In the genomic region with DNA sequence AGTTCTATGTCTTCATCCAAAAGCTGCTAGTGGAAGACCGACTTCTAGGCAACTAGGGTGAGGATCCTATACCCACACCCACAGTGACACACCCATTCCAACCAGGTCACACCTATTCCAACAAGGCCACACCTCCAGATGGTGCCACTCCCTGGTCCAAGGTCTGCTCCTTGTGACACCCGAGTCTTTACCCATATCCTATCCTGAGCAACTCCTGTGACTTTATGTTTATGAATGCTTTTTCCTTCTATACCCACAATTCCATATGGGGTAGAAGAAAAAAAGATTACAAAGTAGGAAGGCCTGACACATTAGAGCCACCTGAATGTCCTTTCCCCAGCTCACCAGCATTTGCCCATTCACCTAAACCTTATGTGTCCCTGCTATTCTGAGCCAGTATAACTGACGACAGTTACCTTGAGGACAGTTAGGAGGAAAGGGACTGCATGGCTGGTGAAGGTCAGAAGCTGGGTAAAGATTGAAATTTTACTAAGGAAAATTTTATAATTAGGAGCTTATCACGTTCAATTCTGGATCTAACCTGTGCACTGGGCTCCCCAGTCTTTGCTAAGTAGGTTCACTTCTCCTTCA, we compare ENCODE assay signal across 17 mouse cellular contexts.
"Had no signal": no experiment of that assay in that cellular context is flagged by ENCODE, and none has a peak within 500 bp of the region (broad histone marks: within the 10 kb centered on the region; RNA-seq: fewer than 3 reads in every experiment).

No protein-coding gene starts in this region.

- H3K27me3 ChIP-seq: limb, embryonic 13.5 days; midbrain, embryonic 12.5 days; neural tube, embryonic 13.5 days had no signal

- H3K4me1 ChIP-seq: limb, embryonic 10.5 days; limb, embryonic 13.5 days; midbrain, embryonic 12.5 days; neural tube, embryonic 13.5 days had no signal

- ATAC-seq: midbrain, embryonic 16.5 days had no signal

- H3K9me3 ChIP-seq: limb, embryonic 10.5 days; limb, embryonic 13.5 days; midbrain, embryonic 12.5 days; neural tube, embryonic 13.5 days had no signal

- DNase-seq: kidney, adult 18-20 months; kidney, adult 9 months; kidney, postnatal 14 days; kidney, postnatal 4 days; layer of hippocampus, adult 9-11 months; liver; lung, adult 2 months; lung, postnatal 14 days; lung, postnatal 4 days; thymus, postnatal 25 days had no signal

- H3K9ac ChIP-seq: limb, embryonic 13.5 days; midbrain, embryonic 12.5 days; neural tube, embryonic 13.5 days had no signal

- H3K4me3 ChIP-seq: layer of hippocampus, adult 2 months; limb, embryonic 10.5 days; limb, embryonic 13.5 days; midbrain, embryonic 12.5 days; myocyte; neural tube, embryonic 13.5 days had no signal

- H3K36me3 ChIP-seq: midbrain, embryonic 12.5 days; neural tube, embryonic 13.5 days had no signal

- H3K4me2 ChIP-seq: limb, embryonic 13.5 days; midbrain, embryonic 12.5 days; neural tube, embryonic 13.5 days had no signal

- H3K27ac ChIP-seq: layer of hippocampus, adult 2 months; limb, embryonic 10.5 days; limb, embryonic 13.5 days; midbrain, embryonic 12.5 days; neural tube, embryonic 13.5 days had no signal
